Mouse (Mus musculus) limb, embryonic 12.5 days (tissue): ENCODE measurements around the gene 9130230L23Rik. TPM values are rescaled to one million over a fixed set of nuclear protein-coding genes. Genes with fewer than 3 reads are reported as not detected.

Source experiments
- ATAC-seq: fragments of 200-750 bp; cut with Nextera tagmentation; 2 replicates; pipeline ENCODE4 v1.8.0; 2017; ENCODE audit warnings: low read depth, moderate TSS enrichment; ENCODE audit not compliant: insufficient number of reproducible peaks, insufficient read depth, low FRiP score, low TSS enrichment
- H3K27ac ChIP-seq: fragments of 300-500 bp; sonication (generic); 2 replicates; pipeline ENCODE4 v1.5.1; 2016; ENCODE audit warnings: mild to moderate bottlenecking, moderate library complexity
- H3K27me3 ChIP-seq: fragments of 300-500 bp; sonication (generic); 2 replicates; pipeline ENCODE4 v1.6.1; 2016; ENCODE audit warnings: mild to moderate bottlenecking, moderate library complexity
- H3K36me3 ChIP-seq: fragments of 300-500 bp; sonication (generic); 2 replicates; pipeline ENCODE4 v1.6.1; 2016; ENCODE audit warnings: mild to moderate bottlenecking, moderate library complexity
- H3K4me1 ChIP-seq: fragments of 300-500 bp; sonication (generic); replicated peaks from 2 replicates; pipeline ENCODE4 v1.6.1; 2016
- H3K4me2 ChIP-seq: fragments of 300-500 bp; sonication (generic); 2 replicates; pipeline ENCODE4 v1.6.1; 2016; ENCODE audit warnings: mild to moderate bottlenecking, moderate library complexity
- H3K4me3 ChIP-seq: fragments of 300-500 bp; sonication (generic); replicated peaks from 2 replicates; pipeline ENCODE4 v1.5.1; 2016; ENCODE audit warnings: mild to moderate bottlenecking
- H3K9ac ChIP-seq: fragments of 300-500 bp; sonication (generic); replicated peaks from 2 replicates; pipeline ENCODE4 v1.6.1; 2016; ENCODE audit warnings: mild to moderate bottlenecking, moderate library complexity
- H3K9me3 ChIP-seq: fragments of 300-500 bp; sonication (generic); 2 replicates; pipeline ENCODE4 v1.6.1; 2016; ENCODE audit warnings: mild to moderate bottlenecking, moderate library complexity
- WGBS: fragments of 180-500 bp; shearing (Covaris S2); methylation state at CpG from one replicate; pipeline ENCODE4 v1.1.7; 2016; 5-methylcytosine and 5-hydroxymethylcytosine counted together
- polyA plus RNA-seq: library from polyadenylated mRNA; unstranded; fragments of >200 nt; fragmentation: Nextera tagmentation; extraction: Ambion mirVana; gene quantifications from 2 replicates; pipeline ENCODE4 v1.2.1, GENCODE M21; 2016

9130230L23Rik gene
- polyA plus RNA-seq, 1 experiment from 2014 or later, result not detected

DNA sequence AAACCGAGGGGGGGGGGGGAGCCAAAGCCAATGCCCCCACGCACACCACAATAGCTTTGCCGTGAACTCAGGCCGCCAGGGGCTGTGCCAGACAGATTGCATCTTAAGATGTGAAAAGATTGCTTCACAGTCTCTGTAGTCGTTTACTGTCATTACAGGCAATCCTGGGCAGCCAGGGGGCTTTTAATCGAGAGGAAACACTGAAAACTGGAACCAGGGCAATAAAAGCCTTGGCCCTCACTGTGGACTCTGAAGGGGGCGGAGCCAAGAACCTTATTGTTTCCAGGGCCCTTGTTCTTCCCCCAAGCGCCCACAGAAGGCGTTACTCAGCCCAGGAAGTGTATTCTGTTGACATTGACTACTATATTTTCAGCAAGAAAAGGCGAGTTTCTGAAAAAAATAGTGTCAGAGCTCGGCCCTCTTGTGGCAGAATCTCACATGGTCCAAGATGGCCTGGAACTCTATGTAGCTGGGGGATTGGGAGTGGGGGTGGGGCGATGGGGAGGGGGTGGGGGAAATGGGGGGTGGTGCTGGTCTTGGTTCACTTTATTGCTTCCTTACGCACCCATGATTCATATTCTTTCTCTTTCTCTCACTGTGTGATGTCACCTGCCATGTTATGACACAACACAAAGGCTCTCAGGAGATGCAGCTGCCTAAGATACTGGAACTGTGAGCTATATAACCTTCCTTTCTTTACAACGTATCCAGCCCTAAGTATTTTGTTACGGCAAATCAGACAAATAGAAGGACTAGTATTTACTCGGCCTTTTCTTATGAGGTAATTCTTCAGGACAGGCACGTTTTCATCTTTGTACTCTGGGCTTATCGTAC is 53.2 kb downstream of the 9130230L23Rik start:
- H3K9ac ChIP-seq, result no peak overlapping the region; the same call in 1 of the 2 replicates

GRCm38 (mm10) chr5:65950236-65950635 is 53.8 kb downstream of the 9130230L23Rik start:
- H3K4me2 ChIP-seq, result peak overlapping the region; percentile 17; the same call in 1 of the 2 replicates
- H3K4me3 ChIP-seq, result no peak overlapping the region
- H3K4me1 ChIP-seq, result peaks cover 9% of the 10 kb centered on the region; the same call in 1 of the 2 replicates
- no peaks in the 10 kb centered on the region for H3K27me3 ChIP-seq
- ATAC-seq, result peak; percentile 68; the same call in 1 of the 2 replicates
- H3K9ac ChIP-seq, result no peak overlapping the region
- H3K27ac ChIP-seq, result peak overlapping the region; percentile 66
- H3K36me3 ChIP-seq, result no peaks in the 10 kb centered on the region
- 39% methylated on average over 6 of the region's 6 CpGs for WGBS
- H3K9me3 ChIP-seq, result no peaks in the 10 kb centered on the region

More for the DNA sequence above, 53.2 kb downstream of the 9130230L23Rik start:
- Histone ChIP-seq H3K36me3 (no peaks in the 10 kb centered on the region), H3K27me3 (no peaks in the 10 kb centered on the region), H3K9me3 (no peaks in the 10 kb centered on the region), H3K4me2 (peak overlapping the region; percentile 17; the same call in 1 of the 2 replicates), H3K4me1 (peaks cover 11% of the 10 kb centered on the region; the same call in 1 of the 2 replicates), H3K4me3 (no peak overlapping the region), H3K27ac (peak overlapping the region; percentile 66)
- ATAC-seq, result no peak
- WGBS, result 58% methylated on average over 18 of the region's 18 CpGs

- Histone ChIP-seq H3K9me3 (no peaks in the 10 kb centered on the region), H3K4me1 (peaks cover 7% of the 10 kb centered on the region; the same call in 1 of the 2 replicates), H3K36me3 (no peaks in the 10 kb centered on the region), H3K27ac (no peak overlapping the region), H3K27me3 (no peaks in the 10 kb centered on the region), H3K4me3 (no peak overlapping the region), H3K4me2 (no peak overlapping the region), H3K9ac (no peak overlapping the region)
- WGBS, result 57% methylated on average over 3 of the region's 3 CpGs
- no peak for ATAC-seq
Measured at GRCm38 (mm10) chr5:65949822-65950221, 54.3 kb downstream of the 9130230L23Rik start.

DNA sequence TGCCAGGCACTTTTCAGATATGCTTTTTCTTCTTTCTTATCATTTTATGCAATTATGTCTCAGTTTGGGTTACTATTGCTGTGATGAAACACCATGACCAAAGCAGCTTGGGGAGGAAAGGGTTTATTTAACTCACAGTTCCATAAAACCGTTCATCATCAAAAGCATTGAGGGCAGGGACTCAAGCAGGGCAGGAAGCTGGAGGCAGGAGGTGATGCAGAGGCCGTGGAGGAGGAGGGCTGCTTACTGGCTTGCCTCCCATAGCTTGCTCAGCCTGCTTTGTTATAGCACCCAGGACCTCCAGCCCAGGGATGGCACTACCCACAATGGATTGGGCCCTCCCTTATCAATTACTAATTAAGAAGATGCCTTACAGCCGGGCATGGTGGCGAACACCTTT is 62.9 kb downstream of the 9130230L23Rik start:
- WGBS, result 57% methylated on average over 4 of the region's 4 CpGs

GRCm38 (mm10) chr5:65937998-65938715 is 65.9 kb downstream of the 9130230L23Rik start:
- 62% methylated on average over 9 of the region's 9 CpGs for WGBS
- peak; percentile 81; the same call in 1 of the 2 replicates for ATAC-seq
- H3K4me2 ChIP-seq, result no peak overlapping the region
- no peak overlapping the region for H3K27ac ChIP-seq
- H3K9me3 ChIP-seq, result no peaks in the 10 kb centered on the region
- no peak overlapping the region for H3K4me3 ChIP-seq
- H3K27me3 ChIP-seq, result no peaks in the 10 kb centered on the region
- H3K36me3 ChIP-seq, result no peaks in the 10 kb centered on the region
- no peaks in the 10 kb centered on the region for H3K4me1 ChIP-seq
- H3K9ac ChIP-seq, result no peak overlapping the region

More for the DNA sequence above, 62.9 kb downstream of the 9130230L23Rik start:
- Histone ChIP-seq H3K9me3 (no peaks in the 10 kb centered on the region), H3K9ac (no peak overlapping the region), H3K4me1 (no peaks in the 10 kb centered on the region), H3K27ac (no peak overlapping the region), H3K27me3 (no peaks in the 10 kb centered on the region), H3K4me3 (no peak overlapping the region), H3K36me3 (no peaks in the 10 kb centered on the region), H3K4me2 (no peak overlapping the region)
- ATAC-seq, result no peak

- Histone ChIP-seq H3K4me3 (no peak overlapping the region), H3K9me3 (no peaks in the 10 kb centered on the region), H3K9ac (no peak overlapping the region), H3K4me1 (no peaks in the 10 kb centered on the region), H3K27ac (no peak overlapping the region), H3K27me3 (no peaks in the 10 kb centered on the region), H3K36me3 (no peaks in the 10 kb centered on the region), H3K4me2 (no peak overlapping the region)
- ATAC-seq, result peak; percentile 68; the same call in 1 of the 2 replicates
- WGBS, result 68% methylated on average over 11 of the region's 11 CpGs
Measured at GRCm38 (mm10) chr5:65937011-65937726, 66.9 kb downstream of the 9130230L23Rik start.

GRCm38 (mm10) chr5:65934783-65935182 is 69.3 kb downstream of the 9130230L23Rik start, which contains the start of gene Chrna9:
TSS of gene Chrna9 (plus strand) at chr5:65934921.
- ATAC-seq, result no peak
- Histone ChIP-seq H3K27ac (no peak within 1 kb of the TSS), H3K4me1 (no peaks in the 10 kb centered on the region), H3K9ac (no peak within 1 kb of the TSS), H3K4me2 (no peak within 1 kb of the TSS), H3K36me3 (no peaks in the 10 kb centered on the region), H3K9me3 (no peaks in the 10 kb centered on the region), H3K27me3 (no peaks in the 10 kb centered on the region), H3K4me3 (no peak within 1 kb of the TSS)
- WGBS, result 92% methylated on average over 5 of the region's 5 CpGs

GRCm38 (mm10) chr5:65933764-65934163 is 70.3 kb downstream of the 9130230L23Rik start:
- H3K9me3 ChIP-seq, result no peaks in the 10 kb centered on the region
- no peak overlapping the region for H3K4me3 ChIP-seq
- H3K4me1 ChIP-seq, result no peaks in the 10 kb centered on the region
- no peak overlapping the region for H3K4me2 ChIP-seq
- no peak overlapping the region for H3K27ac ChIP-seq
- 81% methylated on average over 2 of the region's 2 CpGs for WGBS
- no peaks in the 10 kb centered on the region for H3K27me3 ChIP-seq
- no peak overlapping the region for H3K9ac ChIP-seq
- no peaks in the 10 kb centered on the region for H3K36me3 ChIP-seq
- ATAC-seq, result no peak

DNA sequence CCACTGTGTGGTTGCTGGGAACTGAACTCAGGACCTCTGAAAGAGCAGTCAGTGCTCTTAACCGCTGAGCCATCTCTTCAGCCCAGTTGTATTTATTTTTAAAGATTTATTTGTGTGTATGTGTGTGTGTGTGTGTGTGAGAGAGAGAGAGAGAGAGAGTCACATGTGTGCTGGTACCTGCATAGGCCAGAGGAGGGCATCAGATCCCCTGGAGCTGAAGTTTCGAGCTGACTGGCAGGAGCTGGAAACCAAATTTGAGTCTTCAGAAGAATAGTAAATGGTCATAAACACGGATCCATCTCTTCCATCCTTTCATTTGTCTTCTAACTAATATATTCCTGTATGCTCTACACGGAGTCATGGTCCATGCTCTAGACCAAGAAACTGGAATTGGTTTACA is 70.8 kb downstream of the 9130230L23Rik start:
- no peak overlapping the region for H3K4me2 ChIP-seq
- no peaks in the 10 kb centered on the region for H3K9me3 ChIP-seq
- H3K4me3 ChIP-seq, result no peak overlapping the region
- WGBS, result 80% methylated on average over 4 of the region's 4 CpGs
- no peak overlapping the region for H3K9ac ChIP-seq
- no peaks in the 10 kb centered on the region for H3K36me3 ChIP-seq
- ATAC-seq, result no peak
- no peak overlapping the region for H3K27ac ChIP-seq
- H3K4me1 ChIP-seq, result no peaks in the 10 kb centered on the region
- H3K27me3 ChIP-seq, result no peaks in the 10 kb centered on the region

DNA sequence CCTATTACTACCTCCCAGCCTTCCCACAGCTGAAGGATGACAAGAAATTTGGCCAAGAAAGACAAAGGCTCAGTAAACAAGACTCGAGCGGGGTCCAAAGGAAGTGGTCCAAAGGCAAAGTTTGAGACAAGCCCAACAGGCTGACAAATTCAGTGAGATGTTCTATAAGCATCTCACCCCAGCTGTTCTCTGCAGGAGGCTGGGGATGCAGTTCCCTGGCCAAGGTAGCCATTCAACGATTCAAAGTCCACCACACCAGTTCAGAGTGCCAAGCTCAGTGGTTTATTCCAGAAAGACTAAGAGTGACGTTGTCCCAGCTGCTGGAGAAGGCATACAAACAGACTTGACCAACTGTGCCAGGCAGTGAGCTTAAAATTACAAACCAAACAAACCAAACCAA is 73.9 kb downstream of the 9130230L23Rik start:
- 82% methylated on average over 4 of the region's 4 CpGs for WGBS
- Histone ChIP-seq H3K27me3 (no peaks in the 10 kb centered on the region), H3K4me3 (no peak overlapping the region)

More for the DNA sequence above, 73.9 kb downstream of the 9130230L23Rik start:
- Histone ChIP-seq H3K36me3 (no peaks in the 10 kb centered on the region), H3K9me3 (no peaks in the 10 kb centered on the region), H3K4me2 (no peak overlapping the region), H3K27ac (no peak overlapping the region), H3K4me1 (no peaks in the 10 kb centered on the region), H3K9ac (no peak overlapping the region)
- no peak for ATAC-seq
